Mouse (Mus musculus) heart, postnatal 25 days (tissue): ENCODE data around the gene Selenow. TPM values are rescaled to one million over a fixed set of nuclear protein-coding genes. Genes with fewer than 3 reads are reported as not detected.
A peak's percentile ranks its signal among the peaks of the same experiment; 100 is the strongest.
"Not testable (repeated sequence)": the region's sequence is repeated elsewhere in the genome, so short reads cannot be mapped to it uniquely, and the experiment has no call there.

Source experiments
- DNase-seq: peaks from one replicate; pipeline ENCODE4 v3.0.0; 2022; ENCODE audit warnings: low spot score
- intact Hi-C: fragments of 180-260 bp; cut with DNase I; formaldehyde crosslinking; loops from one replicate; pipeline ENCODE4 v1.15.1; 2025
- total RNA-seq, 2 experiments: library from RNA; stranded (reverse); gene quantifications; 2 replicates each; pipeline ENCODE4 v1.2.3; 2021

Gene Selenow
- total RNA-seq, 2 experiments from 2014 or later, result 148 to 155 TPM

GRCm38 (mm10) chr7:15948381-15948941, 26.3 kb upstream of the Selenow start:
- DNase-seq, result peak; percentile 92
- intact Hi-C loops, result loop anchor here (1.0 to 10.0 kb wide), 3 partner anchors 18 to 326 kb away; partner anchors contain the start of genes Ehd2 and Inafm1

- intact Hi-C loops, result loop anchor here (1.0 to 10.0 kb wide), 3 partner anchors 17 to 327 kb away; partner anchors contain the start of genes Ehd2 and Inafm1
- no peak for DNase-seq
Observed at GRCm38 (mm10) chr7:15947653-15948260, 25.6 kb upstream of the Selenow start.

- peak; percentile 87 for DNase-seq
- intact Hi-C loops, result loop anchor here (10.0 kb wide), 1 partner anchor 329 kb away; the partner anchor contains the start of gene Inafm1
Observed at GRCm38 (mm10) chr7:15945721-15946536, 23.7 kb upstream of the Selenow start, which contains the start of gene Nop53. Gene Nop53, minus strand, starts transcription at chr7:15946074.

- intact Hi-C loops, result loop anchor here (10.0 kb wide), 1 partner anchor 330 kb away; the partner anchor contains the start of gene Inafm1
- DNase-seq, result no peak
Observed at GRCm38 (mm10) chr7:15945211-15945610, 23.0 kb upstream of the Selenow start.

- intact Hi-C loops, result loop anchor here (10.0 kb wide), 1 partner anchor 330 kb away; the partner anchor contains the start of gene Inafm1
- DNase-seq, result no peak
Observed at GRCm38 (mm10) chr7:15944311-15944710, 22.1 kb upstream of the Selenow start.

GRCm38 (mm10) chr7:15938621-15939020, 16.4 kb upstream of the Selenow start:
- intact Hi-C loops, result no loop called here
- no peak for DNase-seq

GRCm38 (mm10) chr7:15937491-15937890, 15.3 kb upstream of the Selenow start:
- DNase-seq, result no peak
- intact Hi-C loops, result no loop called here

- intact Hi-C loops, result loop anchor here (5.0 kb wide), 1 partner anchor 114 kb away; the partner anchor contains the start of gene Bicra
- peak; percentile 62 for DNase-seq
Observed at GRCm38 (mm10) chr7:15933437-15934359, 11.5 kb upstream of the Selenow start.

GRCm38 (mm10) chr7:15931635-15932034, 9.4 kb upstream of the Selenow start:
- intact Hi-C loops, result loop anchor here (5.0 kb wide), 1 partner anchor 116 kb away; the partner anchor contains the start of gene Bicra
- DNase-seq, result no peak

GRCm38 (mm10) chr7:15930543-15930942, 8.3 kb upstream of the Selenow start:
- DNase-seq, result no peak
- intact Hi-C loops, result loop anchor here (1.0 to 5.0 kb wide), 3 partner anchors 18 to 117 kb away; partner anchors contain the start of genes Bicra and Ehd2

GRCm38 (mm10) chr7:15929910-15930309, 7.7 kb upstream of the Selenow start:
- DNase-seq, result peak; percentile 40
- intact Hi-C loops, result loop anchor here (1.0 to 5.0 kb wide), 3 partner anchors 18 to 117 kb away; partner anchors contain the start of genes Bicra and Ehd2

GRCm38 (mm10) chr7:15921796-15922195, 406 bp downstream of the Selenow start:
- DNase-seq, result peak; percentile 13
- intact Hi-C loops, result no loop called here

- intact Hi-C loops, result no loop called here
- no peak for DNase-seq
Observed at GRCm38 (mm10) chr7:15920645-15921190, 1.5 kb downstream of the Selenow start.

- intact Hi-C loops, result no loop called here
- no peak for DNase-seq
Observed at GRCm38 (mm10) chr7:15919947-15920346, 2.3 kb downstream of the Selenow start.

GRCm38 (mm10) chr7:15918371-15918770, 3.8 kb downstream of the Selenow start:
- DNase-seq, result no peak
- intact Hi-C loops, result no loop called here

- no peak for DNase-seq
- intact Hi-C loops, result no loop called here
Observed at GRCm38 (mm10) chr7:15916996-15917395, 5.2 kb downstream of the Selenow start.

- intact Hi-C loops, result no loop called here
- no peak for DNase-seq
Observed at GRCm38 (mm10) chr7:15916134-15916723, 6.0 kb downstream of the Selenow start.

- DNase-seq, intact Hi-C loops: not testable (repeated sequence)
Observed at GRCm38 (mm10) chr7:15915695-15916094, 6.5 kb downstream of the Selenow start.
